Mouse (Mus musculus) ES-Bruce4 (cell line): ENCODE data around the gene Olfr824. TPM values are rescaled to one million over a fixed set of nuclear protein-coding genes. Genes with fewer than 3 reads are reported as not detected.
"Not testable (repeated sequence)": the region's sequence is repeated elsewhere in the genome, so short reads cannot be mapped to it uniquely, and the experiment has no call there.

Experiments used
- H3K27ac ChIP-seq: 2 replicates; pipeline ENCODE4 v1.5.1; 2012; ENCODE audit warnings: low read length, inconsistent platforms; ENCODE audit not compliant: insufficient read depth
- H3K27me3 ChIP-seq: 2 replicates; pipeline ENCODE4 v1.6.1; 2012; ENCODE audit warnings: mild to moderate bottlenecking, low read length, inconsistent platforms; ENCODE audit not compliant: control insufficient read depth, poor library complexity, insufficient read depth, severe bottlenecking
- H3K36me3 ChIP-seq: 2 replicates; pipeline ENCODE4 v1.6.1; 2012; ENCODE audit warnings: inconsistent platforms, mild to moderate bottlenecking, low read length, moderate library complexity; ENCODE audit not compliant: control insufficient read depth, poor library complexity, insufficient read depth, severe bottlenecking
- H3K4me1 ChIP-seq: one replicate; pipeline ENCODE4 v1.8.1; 2011; ENCODE audit warnings: low read length; ENCODE audit not compliant: control insufficient read depth, insufficient read depth
- H3K4me3 ChIP-seq: 2 replicates; pipeline ENCODE4 v1.5.1; 2011; ENCODE audit warnings: low read depth, mild to moderate bottlenecking, low read length
- H3K9ac ChIP-seq: 2 replicates; pipeline ENCODE4 v1.6.1; 2012; ENCODE audit warnings: low read depth, mild to moderate bottlenecking, inconsistent platforms; ENCODE audit not compliant: poor library complexity, severe bottlenecking
- H3K9me3 ChIP-seq: replicated peaks from 2 replicates; pipeline ENCODE4 v1.6.1; 2012; ENCODE audit warnings: mild to moderate bottlenecking, low read length, inconsistent platforms; ENCODE audit not compliant: control insufficient read depth, poor library complexity, insufficient read depth, severe bottlenecking
- CTCF ChIP-seq: IDR thresholded peaks from one replicate; pipeline ENCODE4 v1.8.1; 2011; ENCODE audit warnings: low read depth, low read length
- EP300 ChIP-seq: IDR thresholded peaks from 2 replicates; pipeline ENCODE4 v1.6.1; 2011; ENCODE audit warnings: low read depth, low read length; ENCODE audit not compliant: insufficient read depth
- POLR2A ChIP-seq: IDR thresholded peaks from one replicate; pipeline ENCODE4 v1.8.1; 2011; ENCODE audit warnings: low read length; ENCODE audit not compliant: insufficient read depth
- polyA plus RNA-seq: library from polyadenylated mRNA; stranded (reverse); fragments of >200 nt; gene quantifications from 2 replicates; pipeline ENCODE4 v1.2.4, GENCODE M21; 2011; ENCODE audit warnings: low read depth; ENCODE audit not compliant: missing spikeins, insufficient read depth, insufficient read length

Olfr824 gene
- not detected in 2 replicates for polyA plus RNA-seq

DNA sequence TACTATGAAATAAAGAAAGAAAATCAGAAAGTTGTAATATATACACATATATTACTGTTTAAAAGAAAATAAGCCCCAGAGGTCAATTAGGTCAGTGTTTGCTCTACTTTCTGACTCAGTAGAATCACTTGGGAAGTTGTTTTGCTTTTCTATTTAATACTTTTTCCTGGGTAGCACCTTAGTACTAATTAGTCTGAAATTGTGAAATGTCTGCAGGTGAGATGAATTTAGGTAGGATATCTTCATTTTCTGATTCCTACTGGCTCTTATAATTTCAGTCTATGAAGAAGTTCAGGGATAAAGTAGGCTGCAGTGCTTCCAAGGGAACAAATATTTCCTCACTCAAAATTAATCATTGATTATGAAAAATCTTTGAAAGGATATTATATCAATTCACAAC is at the start of gene Olfr824:
Olfr824 (minus strand) TSS at position 101 of the 400 bp plus-strand sequence.
- not testable (repeated sequence) for H3K4me3 ChIP-seq, H3K9me3 ChIP-seq, H3K4me1 ChIP-seq, H3K27ac ChIP-seq, H3K9ac ChIP-seq, H3K27me3 ChIP-seq, H3K36me3 ChIP-seq

- no peak within 1 kb of the TSS for H3K4me3 ChIP-seq
- no peaks in the 10 kb centered on the region for H3K9me3 ChIP-seq
- H3K9ac ChIP-seq = no peak within 1 kb of the TSS
- H3K27ac ChIP-seq = no peak within 1 kb of the TSS
- no peaks in the 10 kb centered on the region for H3K36me3 ChIP-seq
- TF ChIP-seq POLR2A (no peak), EP300 (no peak), CTCF (no peak)
- no peaks in the 10 kb centered on the region for H3K27me3 ChIP-seq
- no peaks in the 10 kb centered on the region for H3K4me1 ChIP-seq
Observed at GRCm38 (mm10) chr10:130166666-130167065, 36.9 kb upstream of the Olfr824 start, which contains the start of gene Olfr825. Olfr825 (minus strand) TSS chr10:130166766.

- H3K9me3 ChIP-seq = no peaks in the 10 kb centered on the region
- H3K36me3 ChIP-seq = no peaks in the 10 kb centered on the region
- no peak overlapping the region for H3K27ac ChIP-seq
- H3K27me3 ChIP-seq = no peaks in the 10 kb centered on the region
- H3K9ac ChIP-seq = no peak overlapping the region
- TF ChIP-seq POLR2A (no peak), CTCF (no peak), EP300 (no peak)
- no peak overlapping the region for H3K4me3 ChIP-seq
- no peaks in the 10 kb centered on the region for H3K4me1 ChIP-seq
Observed at GRCm38 (mm10) chr10:130165196-130165595, 35.4 kb upstream of the Olfr824 start.

GRCm38 (mm10) chr10:130144121-130144520 is 14.3 kb upstream of the Olfr824 start:
- TF ChIP-seq CTCF = no peak
- no peak for TF ChIP-seq EP300
- no peak for TF ChIP-seq POLR2A
- Histone ChIP-seq H3K4me3 (no peak overlapping the region), H3K36me3 (no peaks in the 10 kb centered on the region), H3K9me3 (no peaks in the 10 kb centered on the region), H3K27ac (no peak overlapping the region), H3K9ac (no peak overlapping the region), H3K27me3 (no peaks in the 10 kb centered on the region), H3K4me1 (no peaks in the 10 kb centered on the region)

- H3K4me3 ChIP-seq = not testable (repeated sequence)
Observed at GRCm38 (mm10) chr10:130142481-130142880, 12.7 kb upstream of the Olfr824 start.

GRCm38 (mm10) chr10:130134811-130135210 is 5.0 kb upstream of the Olfr824 start:
- Histone ChIP-seq H3K27ac (no peak overlapping the region), H3K9ac (no peak overlapping the region), H3K9me3 (no peaks in the 10 kb centered on the region), H3K27me3 (no peaks in the 10 kb centered on the region), H3K36me3 (no peaks in the 10 kb centered on the region), H3K4me1 (no peaks in the 10 kb centered on the region), H3K4me3 (no peak overlapping the region)
- TF ChIP-seq POLR2A (no peak), EP300 (no peak), CTCF (no peak)

More at GRCm38 (mm10) chr10:130142481-130142880, 12.7 kb upstream of the Olfr824 start:
- not testable (repeated sequence) for H3K27me3 ChIP-seq, H3K4me1 ChIP-seq, H3K27ac ChIP-seq, H3K9me3 ChIP-seq, H3K9ac ChIP-seq, H3K36me3 ChIP-seq
